Mouse (Mus musculus): ENCODE results near the gene Bmf. TPM values are rescaled to one million over a fixed set of nuclear protein-coding genes. Genes with fewer than 3 reads are reported as not detected.

Gene Bmf
- polyA plus RNA-seq, 1 experiment from 2014 or later = 6.0 TPM

DNA sequence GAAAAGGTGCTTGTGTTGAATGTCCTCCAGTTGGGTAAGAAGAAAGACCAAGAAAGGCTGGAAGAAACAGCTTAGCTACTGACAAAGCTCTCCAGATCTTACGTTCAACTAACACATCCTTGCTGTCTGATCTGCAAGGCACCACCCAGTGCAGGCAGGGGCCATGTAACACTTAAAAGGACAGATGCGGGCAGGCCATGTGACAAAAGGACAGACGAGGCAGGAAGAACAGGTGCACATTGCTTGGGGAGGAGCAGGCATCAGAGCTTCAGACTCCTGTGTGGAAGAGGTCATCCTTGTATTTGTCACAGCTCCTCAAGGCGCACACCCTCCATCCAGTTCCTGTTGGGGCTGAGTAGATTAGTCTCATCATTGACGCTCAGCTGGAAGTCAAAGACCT, 66.5 kb downstream of the Bmf start:
- ATAC-seq (replicated peaks; ENCODE audit: low FRiP score) (no peak), DNase-seq (ENCODE audit: low spot score) (no peak)
- Histone ChIP-seq H3K4me2 (ENCODE audit: low read depth, low read length, severe bottlenecking) (no peak overlapping the region), H3K36me3 (ENCODE audit: control insufficient read depth, insufficient read depth, low read length) (no peaks in the 10 kb centered on the region), H3K27ac (ENCODE audit: low read depth, low read length) (no peak overlapping the region), H3K9me3 (ENCODE audit: control insufficient read depth, low read length) (no peaks in the 10 kb centered on the region; the same call in 1 of the 2 replicates), H3K4me1 (replicated peaks; ENCODE audit: control insufficient read depth, insufficient read depth, low read length) (peaks cover 6% of the 10 kb centered on the region), H3K4me3 (ENCODE audit: low read depth, low read length) (no peak overlapping the region), H3K27me3 (ENCODE audit: control insufficient read depth, insufficient read depth, low read length) (no peaks in the 10 kb centered on the region), H3K9ac (ENCODE audit: low read length) (no peak overlapping the region)
- 78% methylated on average over 5 of the region's 5 CpGs for WGBS

DNA sequence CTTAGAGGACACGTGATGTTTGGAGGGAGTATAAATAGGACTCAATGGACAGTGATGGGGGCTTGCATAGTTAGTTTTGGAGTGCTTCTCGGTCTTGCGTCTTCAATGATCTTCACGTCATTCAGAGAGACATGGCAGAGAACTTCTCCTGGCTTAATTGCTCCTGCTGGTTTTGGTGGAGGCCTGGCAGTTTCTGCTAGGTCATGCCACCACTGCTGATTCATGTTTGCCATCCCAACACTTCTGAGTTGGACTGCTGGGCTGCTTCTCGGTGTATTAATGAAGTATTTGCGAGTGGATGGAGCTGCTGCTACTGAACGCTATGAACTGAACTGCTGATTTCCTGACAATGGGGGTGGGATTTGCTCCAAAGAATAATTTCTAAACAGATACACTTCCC, 68.6 kb downstream of the Bmf start:
- DNase-seq (ENCODE audit: low spot score) = no peak
- Histone ChIP-seq H3K4me2 (ENCODE audit: low read depth, low read length, severe bottlenecking) (no peak overlapping the region), H3K4me3 (ENCODE audit: low read depth, low read length) (no peak overlapping the region), H3K27ac (ENCODE audit: low read depth, low read length) (no peak overlapping the region), H3K4me1 (replicated peaks; ENCODE audit: control insufficient read depth, insufficient read depth, low read length) (peaks cover 6% of the 10 kb centered on the region), H3K27me3 (ENCODE audit: control insufficient read depth, insufficient read depth, low read length) (no peaks in the 10 kb centered on the region), H3K9ac (ENCODE audit: low read length) (no peak overlapping the region), H3K36me3 (ENCODE audit: control insufficient read depth, insufficient read depth, low read length) (no peaks in the 10 kb centered on the region), H3K9me3 (ENCODE audit: control insufficient read depth, low read length) (no peaks in the 10 kb centered on the region)
- no peak for ATAC-seq (replicated peaks; ENCODE audit: low FRiP score)
- WGBS = 92% methylated on average over 7 of the region's 7 CpGs

- H3K4me1 ChIP-seq (replicated peaks; ENCODE audit: control insufficient read depth, insufficient read depth, low read length) = peaks cover 6% of the 10 kb centered on the region
- ATAC-seq (replicated peaks; ENCODE audit: low FRiP score) (peak; percentile 93), DNase-seq (ENCODE audit: low spot score) (peak; percentile 95)
- H3K4me2 ChIP-seq (ENCODE audit: low read depth, low read length, severe bottlenecking) = peak within 1 kb of the TSS; percentile 92
- H3K4me3 ChIP-seq (ENCODE audit: low read depth, low read length) = peak within 1 kb of the TSS; percentile 90
- WGBS = under 1% methylated on average over 35 of the region's 35 CpGs
- no peaks in the 10 kb centered on the region; the same call in 1 of the 2 replicates for H3K36me3 ChIP-seq (ENCODE audit: control insufficient read depth, insufficient read depth, low read length)
- H3K9ac ChIP-seq (ENCODE audit: low read length) = peak within 1 kb of the TSS; percentile 92
- no peaks in the 10 kb centered on the region for H3K27me3 ChIP-seq (ENCODE audit: control insufficient read depth, insufficient read depth, low read length)
- no peaks in the 10 kb centered on the region for H3K9me3 ChIP-seq (ENCODE audit: control insufficient read depth, low read length)
- H3K27ac ChIP-seq (ENCODE audit: low read depth, low read length) = peak within 1 kb of the TSS; percentile 71
Observed at GRCm38 (mm10) chr2:118479550-118479909, 70.0 kb downstream of the Bmf start, which contains the start of gene Srp14. Gene Srp14 (minus strand): TSS chr2:118479711.

DNA sequence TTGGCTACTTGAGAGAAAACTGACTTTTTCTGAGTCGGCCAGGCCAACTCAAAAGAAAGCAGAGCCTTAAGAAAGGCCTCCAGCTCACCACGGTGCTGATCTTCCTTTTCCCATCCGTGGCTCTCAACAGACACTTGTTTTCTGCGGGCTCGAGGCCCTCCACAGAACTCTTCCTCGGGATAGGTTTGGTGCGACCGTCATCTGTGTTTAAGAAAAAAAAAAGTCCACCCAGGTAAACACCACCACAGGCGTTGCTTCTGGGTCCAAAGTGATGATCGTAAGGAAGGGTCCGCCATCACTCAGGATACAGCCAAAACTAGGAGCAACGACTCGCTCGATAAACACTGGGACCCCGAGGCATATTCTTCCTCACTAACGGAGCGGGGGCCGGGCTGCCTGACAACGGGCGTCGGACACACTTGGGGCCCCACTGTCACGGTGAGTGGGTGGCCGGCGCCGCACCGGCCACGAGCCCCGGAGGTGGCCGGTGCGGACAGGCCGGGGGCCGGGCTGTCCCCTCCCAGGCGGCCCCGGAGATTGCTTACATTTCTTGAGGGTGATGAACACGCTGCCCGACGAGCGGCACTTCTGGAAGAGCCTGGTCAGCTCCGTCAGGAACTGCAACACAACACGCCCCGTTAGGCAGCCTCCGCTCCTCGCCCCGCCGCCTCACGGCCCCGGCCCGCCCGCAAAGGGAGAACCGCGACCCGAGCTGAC, 70.5 kb downstream of the Bmf start:
- no peaks in the 10 kb centered on the region for H3K9me3 ChIP-seq (ENCODE audit: control insufficient read depth, low read length)
- H3K27me3 ChIP-seq (ENCODE audit: control insufficient read depth, insufficient read depth, low read length) = no peaks in the 10 kb centered on the region
- peaks cover 6% of the 10 kb centered on the region for H3K4me1 ChIP-seq (replicated peaks; ENCODE audit: control insufficient read depth, insufficient read depth, low read length)
- H3K4me3 ChIP-seq (ENCODE audit: low read depth, low read length) = peak overlapping the region; percentile 90
- no peak overlapping the region for H3K27ac ChIP-seq (ENCODE audit: low read depth, low read length)
- WGBS = 3% methylated on average over 51 of the region's 52 CpGs
- DNase-seq (ENCODE audit: low spot score) = no peak
- peak; percentile 73 for ATAC-seq (replicated peaks; ENCODE audit: low FRiP score)
- H3K36me3 ChIP-seq (ENCODE audit: control insufficient read depth, insufficient read depth, low read length) = no peaks in the 10 kb centered on the region; the same call in 1 of the 2 replicates
- peak overlapping the region; percentile 92 for H3K4me2 ChIP-seq (ENCODE audit: low read depth, low read length, severe bottlenecking)
- peak overlapping the region; percentile 92 for H3K9ac ChIP-seq (ENCODE audit: low read length)

Other genes starting within 250 kb of the Bmf start
- gene Gpr176, start 176.3 kb downstream of the Bmf start, polyA plus RNA-seq (2014; fragmentation: Nextera tagmentation; extraction: Ambion mirVana) = 0.23 and 0.24 TPM in 2 replicates
- gene Eif2ak4, start 161.1 kb downstream of the Bmf start, polyA plus RNA-seq (2014; fragmentation: Nextera tagmentation; extraction: Ambion mirVana) = 14.0 and 14.5 TPM in 2 replicates
- 239 and 257 TPM in 2 replicates for gene Srp14, start 70.0 kb downstream of the Bmf start, polyA plus RNA-seq (2014; fragmentation: Nextera tagmentation; extraction: Ambion mirVana)
- gene Bub1b, start 48.5 kb upstream of the Bmf start, polyA plus RNA-seq (2014; fragmentation: Nextera tagmentation; extraction: Ambion mirVana) = 146 and 148 TPM in 2 replicates
- gene Pak6, start 113.6 kb upstream of the Bmf start, polyA plus RNA-seq (2014; fragmentation: Nextera tagmentation; extraction: Ambion mirVana) = 1.2 and 2.2 TPM in 2 replicates
- gene Ankrd63, start 154.3 kb upstream of the Bmf start, polyA plus RNA-seq (2014; fragmentation: Nextera tagmentation; extraction: Ambion mirVana) = not detected in 2 replicates
- 0.33 and 0.45 TPM in 2 replicates for gene Plcb2, start 178.8 kb upstream of the Bmf start, polyA plus RNA-seq (2014; fragmentation: Nextera tagmentation; extraction: Ambion mirVana)
- gene Inafm2, start 196.1 kb upstream of the Bmf start, polyA plus RNA-seq (2014; fragmentation: Nextera tagmentation; extraction: Ambion mirVana) = 28.6 and 30.4 TPM in 2 replicates
- gene Ccdc9b, start 213.0 kb upstream of the Bmf start, polyA plus RNA-seq (2014; fragmentation: Nextera tagmentation; extraction: Ambion mirVana) = 0.36 and 0.87 TPM in 2 replicates
- not detected in 2 replicates for gene Phgr1, start 223.1 kb upstream of the Bmf start, polyA plus RNA-seq (2014; fragmentation: Nextera tagmentation; extraction: Ambion mirVana)
- 5.4 and 5.9 TPM in 2 replicates for gene Disp2, start 230.0 kb upstream of the Bmf start, polyA plus RNA-seq (2014; fragmentation: Nextera tagmentation; extraction: Ambion mirVana)